Mouse (Mus musculus) neutrophil, adult 5-6 weeks (primary cell): Measurements from ENCODE around the gene Pml. TPM values are rescaled to one million over a fixed set of nuclear protein-coding genes. Genes with fewer than 3 reads are reported as not detected.
"Not testable (repeated sequence)": the region's sequence is repeated elsewhere in the genome, so short reads cannot be mapped to it uniquely, and the experiment has no call there.

Experiments
- ATAC-seq: fragments of 151-379, 151-347 bp; 2 replicates; pipeline ENCODE4 v1.8.0; 2017; ENCODE audit warnings: mild to moderate bottlenecking, moderate TSS enrichment; ENCODE audit not compliant: insufficient number of reproducible peaks, poor library complexity, low FRiP score, severe bottlenecking; ENCODE audit errors: extremely low read depth
- total RNA-seq: library from RNA; stranded (forward); fragments of 200-1000 nt; gene quantifications from 2 replicates; pipeline ENCODE4 v1.2.3, GENCODE M21; 2017

Pml gene
- total RNA-seq, 1 experiment from 2014 or later = 103 TPM

DNA sequence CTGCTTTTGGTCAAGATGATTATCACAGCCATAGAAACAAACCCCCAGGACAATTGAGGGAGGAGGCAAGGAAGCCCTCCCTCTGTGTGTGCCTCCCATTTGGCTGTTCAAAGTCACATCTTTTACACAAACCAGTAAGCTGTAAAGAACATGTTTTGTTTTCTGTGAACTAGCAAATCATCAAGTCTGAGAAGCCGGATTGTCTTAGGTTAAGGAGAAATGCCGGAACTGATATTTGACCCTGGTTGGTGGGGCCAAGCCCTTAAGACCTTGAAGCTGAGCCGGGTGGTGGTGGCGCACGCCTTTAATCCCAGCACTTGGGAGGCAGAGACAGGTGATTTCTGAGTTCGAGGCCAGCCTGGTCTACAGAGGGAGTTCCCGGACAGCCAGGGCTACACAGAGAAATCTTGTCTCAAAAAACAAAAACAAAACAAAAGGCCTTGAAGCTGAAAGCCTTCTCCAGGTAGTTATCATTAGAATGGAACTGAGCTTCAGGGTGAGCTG is 24.6 kb upstream of the Pml start:
- no peak for ATAC-seq

DNA sequence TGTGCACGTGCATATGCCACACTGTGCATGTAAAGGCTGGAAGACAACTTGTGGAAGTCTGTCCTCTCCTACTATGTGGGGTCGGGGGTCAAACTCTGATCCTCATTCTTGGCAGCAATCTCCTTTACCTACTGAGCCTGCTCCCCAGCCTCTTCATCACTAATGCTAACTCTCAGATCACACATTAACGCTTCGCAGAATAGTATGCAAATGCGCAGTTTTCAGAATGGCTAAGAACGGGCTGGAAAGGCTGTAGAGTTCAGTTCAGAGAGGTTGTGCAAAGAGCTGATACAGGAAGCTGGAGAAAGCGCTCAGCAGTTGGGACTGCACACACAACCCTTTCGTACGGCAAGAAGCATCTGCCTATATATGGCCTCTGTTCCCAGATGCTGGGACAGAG is 23.3 kb upstream of the Pml start:
- ATAC-seq = no peak

DNA sequence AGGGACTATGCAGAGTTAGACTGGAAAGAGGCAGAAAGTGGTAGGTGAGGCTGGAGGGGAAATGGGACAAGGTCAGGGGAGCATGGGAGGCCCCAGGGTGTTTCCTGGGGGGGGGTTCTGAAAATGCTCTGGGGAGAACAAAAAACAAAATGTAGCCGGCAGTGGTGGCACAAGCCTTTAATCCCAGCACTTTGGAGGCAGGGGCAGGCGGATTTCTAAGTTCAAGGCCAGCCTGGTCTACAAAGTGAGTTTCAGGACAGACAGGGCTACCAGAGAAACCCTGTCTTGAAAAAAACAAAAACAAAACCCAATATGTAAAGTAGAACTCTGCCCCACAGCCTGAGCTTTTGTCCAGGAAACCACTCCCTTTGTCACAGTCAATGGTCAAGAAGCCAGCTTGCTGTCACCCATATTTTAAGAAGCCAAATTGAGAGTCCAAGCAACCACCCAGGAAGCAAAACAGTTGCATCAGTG is 22.5 kb upstream of the Pml start:
- peak; percentile 7; the same call in 1 of the 2 replicates for ATAC-seq

- not testable (repeated sequence) for ATAC-seq
These were observed 22.0 kb upstream of the Pml start for GRCm38 (mm10) chr9:58271551-58271950.

DNA sequence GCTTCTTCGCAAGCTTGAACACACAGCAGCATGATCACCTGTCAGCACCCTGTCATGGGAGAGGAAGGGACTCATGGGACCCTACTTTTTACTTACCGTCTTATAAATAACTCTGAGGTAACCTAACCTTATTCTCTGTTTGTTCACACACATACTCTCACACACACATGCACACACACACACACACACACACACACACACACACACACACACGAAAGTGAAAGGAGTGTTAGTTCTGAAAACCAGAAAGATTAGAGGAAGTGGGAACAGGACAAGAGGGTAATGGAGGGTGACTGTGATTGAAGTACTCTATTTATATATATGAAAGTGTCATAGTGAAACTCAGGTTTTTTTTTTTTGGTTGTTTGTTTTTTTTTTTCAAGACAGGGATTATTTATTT is 21.5 kb upstream of the Pml start:
- peak; percentile 57 for ATAC-seq

GRCm38 (mm10) chr9:58270081-58270480 is 20.5 kb upstream of the Pml start:
- ATAC-seq = no peak

- peak; percentile 51 for ATAC-seq
These were observed 19.1 kb upstream of the Pml start for GRCm38 (mm10) chr9:58268384-58269313.

DNA sequence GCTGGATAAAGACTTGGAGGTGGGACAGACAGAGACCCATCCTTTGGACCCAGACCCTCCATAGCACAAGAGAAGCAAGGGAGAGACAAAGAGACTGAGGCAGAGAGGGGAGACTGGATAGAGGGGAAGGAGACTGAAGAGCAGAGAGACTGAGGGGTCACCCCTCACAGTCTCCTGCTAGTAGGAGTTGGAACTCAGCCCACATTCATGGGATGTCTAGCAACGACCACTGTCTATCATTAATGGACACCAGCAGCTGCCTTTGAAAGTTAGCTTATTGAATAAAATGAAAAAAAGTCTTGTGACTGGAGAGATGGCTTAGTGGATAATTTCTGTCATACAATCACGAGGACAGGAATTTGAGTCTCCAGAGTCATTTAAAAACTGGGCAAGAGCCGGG is 17.5 kb upstream of the Pml start:
- ATAC-seq = no peak

DNA sequence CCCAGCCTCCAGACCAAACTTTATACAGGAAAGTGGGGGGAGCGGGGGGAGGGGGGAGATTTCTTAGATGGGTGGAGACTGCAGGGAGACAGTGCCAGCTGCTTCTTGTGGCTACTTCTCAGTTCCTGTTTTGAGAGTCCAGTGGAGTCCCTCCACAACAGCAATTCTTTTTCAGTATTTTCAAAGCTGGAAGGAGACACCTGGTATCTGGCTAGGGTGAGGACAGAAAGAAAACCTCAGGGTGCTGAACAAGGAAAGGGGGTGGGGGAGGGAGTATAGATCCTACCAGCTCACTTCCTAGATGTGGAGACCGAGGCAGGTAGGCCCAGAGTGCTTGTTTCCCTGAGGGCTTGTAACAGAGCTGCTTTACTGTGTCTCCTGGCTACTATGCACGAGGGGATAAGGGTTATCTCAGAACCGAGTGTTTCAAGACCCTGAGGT is 17.0 kb upstream of the Pml start:
- peak; percentile 45; the same call in 1 of the 2 replicates for ATAC-seq

- ATAC-seq = no peak
These were observed 15.8 kb upstream of the Pml start for GRCm38 (mm10) chr9:58265368-58265767.

DNA sequence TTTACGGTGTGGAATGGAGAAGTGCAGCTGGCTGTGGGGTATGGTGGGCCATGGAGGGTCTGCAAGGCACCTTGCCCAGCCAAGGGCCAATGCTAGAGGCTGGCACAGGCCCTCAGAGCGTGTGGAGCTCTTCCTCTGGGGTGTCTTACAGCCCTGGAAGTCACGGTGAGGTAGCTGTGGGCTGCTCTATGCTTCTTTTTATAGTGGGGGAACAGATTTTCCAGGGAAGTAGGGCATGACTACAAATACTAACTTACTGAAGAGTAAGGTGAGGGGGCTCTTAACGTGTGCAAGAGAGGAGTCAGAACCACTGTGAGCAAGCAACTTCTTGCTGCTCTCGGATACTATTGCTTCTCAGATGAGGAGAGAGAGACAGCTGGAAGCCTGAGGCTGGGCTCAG is 12.9 kb upstream of the Pml start:
- ATAC-seq = no peak

DNA sequence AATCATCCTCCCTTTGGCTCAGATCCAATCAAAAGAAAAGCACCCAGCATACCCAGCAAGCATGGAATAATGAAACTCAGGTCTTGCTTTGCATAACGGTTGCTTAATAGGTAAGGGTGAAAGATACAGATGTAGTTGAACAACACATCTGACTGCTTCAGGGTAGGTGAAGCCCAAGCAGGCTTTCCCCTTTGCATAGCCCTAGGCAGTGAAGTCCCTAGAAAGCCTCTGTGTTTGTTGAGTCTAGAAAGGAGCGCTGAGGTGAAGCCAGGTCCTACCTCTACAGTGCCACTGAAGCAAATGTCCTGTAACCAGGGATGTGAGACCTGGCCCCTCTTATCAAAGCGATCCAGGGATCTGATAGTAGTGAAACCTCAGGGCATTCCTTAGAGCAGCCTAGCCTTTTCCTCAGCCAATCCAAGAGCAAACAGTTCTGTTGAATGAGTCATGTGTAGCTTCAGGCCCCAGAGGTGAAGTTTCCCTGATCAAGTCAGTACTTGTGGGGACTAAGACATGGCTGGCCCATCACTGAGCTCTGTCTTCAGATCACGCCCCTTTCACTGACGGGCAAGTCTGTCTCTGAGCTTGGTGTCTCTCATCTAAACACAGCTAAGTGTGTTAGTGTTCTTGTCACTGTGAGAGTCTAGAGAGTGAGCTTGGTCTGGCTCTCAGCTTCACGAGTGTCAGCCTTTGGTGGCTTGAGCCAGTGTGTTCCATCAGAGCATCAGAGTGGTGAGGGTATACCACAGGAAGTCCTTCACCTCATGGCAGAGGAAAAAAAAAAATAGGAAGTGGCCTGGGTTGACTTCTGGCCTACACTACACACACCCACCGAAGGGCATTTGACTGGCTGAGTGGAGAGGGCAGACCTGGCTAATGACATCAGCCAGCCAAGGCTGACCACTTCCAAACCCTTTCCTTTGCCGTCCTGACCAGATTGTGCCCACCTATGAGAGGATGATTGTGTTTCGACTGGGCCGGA is 6.4 kb upstream of the Pml start:
- no peak for ATAC-seq

- no peak for ATAC-seq
These were observed 5.5 kb upstream of the Pml start for GRCm38 (mm10) chr9:58255105-58255504.

GRCm38 (mm10) chr9:58253805-58254122 is 4.2 kb upstream of the Pml start:
- ATAC-seq = not testable (repeated sequence)

DNA sequence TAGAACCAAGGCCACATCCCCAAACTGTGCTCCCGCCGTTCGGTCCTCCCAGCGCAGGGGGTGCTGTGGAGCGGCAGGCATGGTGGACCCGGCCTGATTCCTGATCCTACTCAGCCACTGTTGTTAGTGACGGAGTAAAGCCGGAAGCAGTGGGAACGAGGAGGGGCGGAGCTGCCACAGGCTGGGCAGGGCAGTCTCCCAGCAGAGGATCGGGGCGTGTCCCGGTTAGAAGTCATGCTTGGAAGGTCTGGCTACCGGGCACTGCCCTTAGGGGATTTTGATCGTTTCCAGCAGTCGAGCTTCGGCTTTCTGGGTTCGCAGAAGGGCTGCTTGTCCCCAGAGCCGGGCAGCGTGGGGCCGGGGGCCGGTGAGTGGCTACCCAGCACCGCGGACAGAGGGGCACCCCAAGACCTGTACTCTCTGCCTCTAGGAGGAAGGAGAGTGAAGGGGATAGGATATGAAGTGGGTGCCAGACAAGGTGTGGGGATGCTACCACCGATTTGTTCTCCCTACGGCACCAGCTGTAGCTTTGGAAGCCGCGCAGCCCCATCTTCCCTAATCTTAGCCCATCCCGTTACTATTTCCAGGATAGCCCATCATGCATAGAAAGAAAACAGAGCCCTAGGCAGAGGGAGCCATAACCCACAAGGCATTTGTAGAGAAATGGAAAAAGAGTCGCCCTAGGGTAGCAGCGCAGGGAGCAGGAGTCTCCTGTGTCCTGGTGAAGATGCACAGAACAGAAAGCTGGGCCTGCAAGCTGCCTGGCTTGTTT is 3.6 kb upstream of the Pml start, which contains the start of gene Stoml1:
Gene Stoml1, plus strand, starts transcription at position 132 of the 772 bp plus-strand sequence.
- ATAC-seq = peak; percentile 92

DNA sequence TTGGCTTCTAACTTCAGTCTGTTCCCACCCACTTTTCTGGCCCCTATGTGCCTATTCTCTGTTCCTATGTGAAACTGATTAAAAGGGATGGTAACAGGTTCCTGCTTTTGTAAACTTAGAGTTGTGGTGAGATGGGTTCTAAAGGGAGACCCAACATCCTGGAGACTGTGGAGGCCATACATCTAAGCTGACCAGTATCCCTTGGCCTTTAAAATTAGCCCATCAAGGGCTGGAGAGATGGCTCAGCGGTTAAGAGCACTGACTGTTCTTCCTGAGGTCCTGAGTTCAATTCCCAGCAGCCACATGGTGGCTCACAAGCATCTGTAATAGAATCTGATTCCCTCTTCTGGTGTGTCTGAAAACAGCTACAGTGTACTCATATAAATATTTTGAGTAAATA is 1.1 kb upstream of the Pml start:
- ATAC-seq = not testable (repeated sequence)

DNA sequence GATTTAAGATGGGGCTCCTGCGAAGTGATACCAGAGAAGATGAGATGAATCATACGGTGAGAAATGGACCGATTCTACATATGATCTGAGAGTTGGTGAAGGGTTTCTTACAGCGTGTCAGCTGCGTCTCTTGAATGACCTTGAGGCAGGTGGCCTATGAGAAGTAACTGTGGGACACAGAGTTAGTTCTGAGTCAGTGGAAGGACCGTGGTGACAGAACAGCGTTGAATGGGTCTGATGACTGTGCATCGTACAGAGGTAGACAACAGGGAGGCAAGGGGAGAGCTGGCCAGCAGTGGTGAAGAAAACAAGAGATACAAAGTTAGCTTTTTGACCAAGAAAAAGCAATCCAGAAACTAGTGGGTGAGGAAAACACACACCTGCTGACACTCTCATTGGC is 736 bp upstream of the Pml start:
- no peak for ATAC-seq

- no peak for ATAC-seq
These were observed 706 bp downstream of the Pml start for GRCm38 (mm10) chr9:58248746-58249413.
